Mouse (Mus musculus): ENCODE results near the gene Mta2. TPM values are rescaled to one million over a fixed set of nuclear protein-coding genes. Genes with fewer than 3 reads are reported as not detected.
"Not testable (repeated sequence)": the region's sequence is repeated elsewhere in the genome, so short reads cannot be mapped to it uniquely, and the experiment has no call there.

The Mta2 gene
- polyA plus RNA-seq, 1 experiment from 2014 or later: 63.2 TPM

DNA sequence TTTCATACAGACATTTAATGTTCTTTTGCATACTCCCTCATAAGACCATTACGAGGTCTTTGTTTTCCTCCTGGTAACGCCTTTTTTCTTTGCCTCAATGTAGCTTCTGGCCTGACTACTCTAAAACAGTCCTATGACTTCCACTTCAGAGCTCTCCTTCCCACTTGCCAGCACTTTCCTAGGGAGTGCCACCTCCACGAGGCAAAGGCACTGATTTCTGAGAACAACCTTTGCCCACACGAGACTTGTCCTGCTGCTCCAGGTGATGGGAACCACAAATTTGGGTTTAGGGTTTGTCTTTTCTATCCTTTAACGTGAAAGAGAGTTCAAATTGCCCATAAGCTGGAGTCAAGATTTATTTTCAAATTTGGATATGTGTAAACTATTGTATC is 24.5 kb downstream of the Mta2 start:
- Histone ChIP-seq H3K9me3 (ENCODE audit: control insufficient read depth, low read length) (no peaks in the 10 kb centered on the region), H3K9ac (ENCODE audit: low read length) (peak overlapping the region; percentile 52), H3K4me2 (ENCODE audit: low read depth, low read length, severe bottlenecking) (peak overlapping the region; percentile 64), H3K4me1 (replicated peaks; ENCODE audit: control insufficient read depth, insufficient read depth, low read length) (peaks cover 2% of the 10 kb centered on the region; the same call in 1 of the 2 replicates), H3K27me3 (ENCODE audit: control insufficient read depth, insufficient read depth, low read length) (no peaks in the 10 kb centered on the region), H3K27ac (ENCODE audit: low read depth, low read length) (peak overlapping the region; percentile 58), H3K4me3 (ENCODE audit: low read depth, low read length) (peak overlapping the region; percentile 84), H3K36me3 (ENCODE audit: control insufficient read depth, insufficient read depth, low read length) (peaks cover 30% of the 10 kb centered on the region; the same call in 1 of the 2 replicates)
- DNase-seq (ENCODE audit: low spot score) (no peak), ATAC-seq (replicated peaks; ENCODE audit: low FRiP score) (no peak)
- 43% methylated on average over 5 of the region's 5 CpGs for WGBS

GRCm38 (mm10) chr19:8966590-8967372 is 25.1 kb downstream of the Mta2 start, which contains the start of gene Eef1g:
TSS of gene Eef1g (plus strand) at chr19:8967041.
- peak within 1 kb of the TSS; percentile 84 for H3K4me3 ChIP-seq (ENCODE audit: low read depth, low read length)
- H3K27ac ChIP-seq (ENCODE audit: low read depth, low read length): peak within 1 kb of the TSS; percentile 60
- peak within 1 kb of the TSS; percentile 96 for H3K9ac ChIP-seq (ENCODE audit: low read length)
- ATAC-seq (replicated peaks; ENCODE audit: low FRiP score): peak; percentile 100
- H3K36me3 ChIP-seq (ENCODE audit: control insufficient read depth, insufficient read depth, low read length): peaks cover 32% of the 10 kb centered on the region; the same call in 1 of the 2 replicates
- peaks cover 2% of the 10 kb centered on the region; the same call in 1 of the 2 replicates for H3K4me1 ChIP-seq (replicated peaks; ENCODE audit: control insufficient read depth, insufficient read depth, low read length)
- DNase-seq (ENCODE audit: low spot score): peak; percentile 99
- H3K9me3 ChIP-seq (ENCODE audit: control insufficient read depth, low read length): no peaks in the 10 kb centered on the region
- H3K27me3 ChIP-seq (ENCODE audit: control insufficient read depth, insufficient read depth, low read length): no peaks in the 10 kb centered on the region
- peak within 1 kb of the TSS; percentile 64 for H3K4me2 ChIP-seq (ENCODE audit: low read depth, low read length, severe bottlenecking)
- 2% methylated on average over 52 of the region's 52 CpGs for WGBS

DNA sequence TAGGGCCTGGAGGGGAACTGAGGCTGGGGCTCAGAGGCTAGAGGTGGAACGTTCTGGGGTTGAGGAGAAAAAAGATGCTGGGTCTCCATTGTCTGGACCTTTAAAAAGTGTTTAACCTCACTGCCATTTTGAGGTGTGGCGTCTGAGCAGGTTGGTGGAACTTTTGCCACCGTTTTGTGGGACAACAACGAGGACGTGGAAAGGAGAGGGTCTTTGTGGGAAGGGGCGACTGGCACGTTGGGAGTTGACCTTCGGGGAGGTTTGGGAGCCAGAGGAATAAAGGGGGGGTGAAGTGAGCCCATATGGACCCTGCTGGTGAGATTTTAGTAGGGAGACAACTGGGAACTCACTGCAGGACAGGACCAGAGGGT is 25.7 kb downstream of the Mta2 start:
- H3K36me3 ChIP-seq (ENCODE audit: control insufficient read depth, insufficient read depth, low read length): peaks cover 35% of the 10 kb centered on the region; the same call in 1 of the 2 replicates
- peak overlapping the region; percentile 84 for H3K4me3 ChIP-seq (ENCODE audit: low read depth, low read length)
- peak overlapping the region; percentile 64 for H3K4me2 ChIP-seq (ENCODE audit: low read depth, low read length, severe bottlenecking)
- peak overlapping the region; percentile 96 for H3K9ac ChIP-seq (ENCODE audit: low read length)
- no peaks in the 10 kb centered on the region for H3K27me3 ChIP-seq (ENCODE audit: control insufficient read depth, insufficient read depth, low read length)
- H3K27ac ChIP-seq (ENCODE audit: low read depth, low read length): peak overlapping the region; percentile 60
- ATAC-seq (replicated peaks; ENCODE audit: low FRiP score) (peak; percentile 3; the same call in 1 of the 2 replicates), DNase-seq (ENCODE audit: low spot score) (no peak)
- no peaks in the 10 kb centered on the region for H3K9me3 ChIP-seq (ENCODE audit: control insufficient read depth, low read length)
- H3K4me1 ChIP-seq (replicated peaks; ENCODE audit: control insufficient read depth, insufficient read depth, low read length): peaks cover 2% of the 10 kb centered on the region; the same call in 1 of the 2 replicates
- 0% methylated on average over 8 of the region's 8 CpGs for WGBS

- Histone ChIP-seq H3K36me3 (ENCODE audit: control insufficient read depth, insufficient read depth, low read length) (peaks cover 30% of the 10 kb centered on the region; the same call in 1 of the 2 replicates), H3K9ac (ENCODE audit: low read length) (peak overlapping the region; percentile 96), H3K4me3 (ENCODE audit: low read depth, low read length) (peak overlapping the region; percentile 84), H3K4me2 (ENCODE audit: low read depth, low read length, severe bottlenecking) (peak overlapping the region; percentile 64), H3K9me3 (ENCODE audit: control insufficient read depth, low read length) (no peaks in the 10 kb centered on the region), H3K27me3 (ENCODE audit: control insufficient read depth, insufficient read depth, low read length) (no peaks in the 10 kb centered on the region), H3K27ac (ENCODE audit: low read depth, low read length) (peak overlapping the region; percentile 60; the same call in 1 of the 2 replicates), H3K4me1 (replicated peaks; ENCODE audit: control insufficient read depth, insufficient read depth, low read length) (peaks cover 2% of the 10 kb centered on the region; the same call in 1 of the 2 replicates)
- ATAC-seq (replicated peaks; ENCODE audit: low FRiP score) (no peak), DNase-seq (ENCODE audit: low spot score) (no peak)
- 9% methylated on average over 9 of the region's 9 CpGs for WGBS
Measured at GRCm38 (mm10) chr19:8967893-8968292, 26.2 kb downstream of the Mta2 start.

- H3K4me1 ChIP-seq (replicated peaks; ENCODE audit: control insufficient read depth, insufficient read depth, low read length); H3K27me3 ChIP-seq (ENCODE audit: control insufficient read depth, insufficient read depth, low read length); H3K9me3 ChIP-seq (ENCODE audit: control insufficient read depth, low read length); H3K27ac ChIP-seq (ENCODE audit: low read depth, low read length); H3K9ac ChIP-seq (ENCODE audit: low read length); ATAC-seq (replicated peaks; ENCODE audit: low FRiP score); H3K4me3 ChIP-seq (ENCODE audit: low read depth, low read length); DNase-seq (ENCODE audit: low spot score); H3K4me2 ChIP-seq (ENCODE audit: low read depth, low read length, severe bottlenecking): not testable (repeated sequence)
- WGBS: 91% methylated on average over 8 of the region's 8 CpGs
- peaks cover 44% of the 10 kb centered on the region; the same call in 1 of the 2 replicates for H3K36me3 ChIP-seq (ENCODE audit: control insufficient read depth, insufficient read depth, low read length)
Measured at GRCm38 (mm10) chr19:8972491-8972890, 30.8 kb downstream of the Mta2 start.

GRCm38 (mm10) chr19:8974638-8975037 is 33.0 kb downstream of the Mta2 start:
- DNase-seq (ENCODE audit: low spot score): no peak
- Histone ChIP-seq H3K9me3 (ENCODE audit: control insufficient read depth, low read length) (no peaks in the 10 kb centered on the region), H3K9ac (ENCODE audit: low read length) (no peak overlapping the region), H3K4me3 (ENCODE audit: low read depth, low read length) (no peak overlapping the region), H3K27me3 (ENCODE audit: control insufficient read depth, insufficient read depth, low read length) (no peaks in the 10 kb centered on the region), H3K4me1 (replicated peaks; ENCODE audit: control insufficient read depth, insufficient read depth, low read length) (no peaks in the 10 kb centered on the region), H3K4me2 (ENCODE audit: low read depth, low read length, severe bottlenecking) (no peak overlapping the region), H3K27ac (ENCODE audit: low read depth, low read length) (no peak overlapping the region), H3K36me3 (ENCODE audit: control insufficient read depth, insufficient read depth, low read length) (peaks cover 52% of the 10 kb centered on the region)
- WGBS: 88% methylated on average over 1 of the region's 1 CpGs
- no peak for ATAC-seq (replicated peaks; ENCODE audit: low FRiP score)

GRCm38 (mm10) chr19:8975491-8975890 is 33.8 kb downstream of the Mta2 start:
- Histone ChIP-seq H3K27me3 (ENCODE audit: control insufficient read depth, insufficient read depth, low read length) (no peaks in the 10 kb centered on the region), H3K9me3 (ENCODE audit: control insufficient read depth, low read length) (no peaks in the 10 kb centered on the region), H3K4me2 (ENCODE audit: low read depth, low read length, severe bottlenecking) (no peak overlapping the region), H3K36me3 (ENCODE audit: control insufficient read depth, insufficient read depth, low read length) (peaks cover 48% of the 10 kb centered on the region), H3K4me1 (replicated peaks; ENCODE audit: control insufficient read depth, insufficient read depth, low read length) (no peaks in the 10 kb centered on the region), H3K27ac (ENCODE audit: low read depth, low read length) (no peak overlapping the region), H3K4me3 (ENCODE audit: low read depth, low read length) (no peak overlapping the region), H3K9ac (ENCODE audit: low read length) (no peak overlapping the region)
- DNase-seq (ENCODE audit: low spot score) (no peak), ATAC-seq (replicated peaks; ENCODE audit: low FRiP score) (no peak)
- 92% methylated on average over 2 of the region's 2 CpGs for WGBS

GRCm38 (mm10) chr19:8976535-8976934 is 34.9 kb downstream of the Mta2 start:
- Histone ChIP-seq H3K27ac (ENCODE audit: low read depth, low read length) (no peak overlapping the region), H3K9ac (ENCODE audit: low read length) (no peak overlapping the region), H3K9me3 (ENCODE audit: control insufficient read depth, low read length) (no peaks in the 10 kb centered on the region), H3K27me3 (ENCODE audit: control insufficient read depth, insufficient read depth, low read length) (no peaks in the 10 kb centered on the region), H3K4me1 (replicated peaks; ENCODE audit: control insufficient read depth, insufficient read depth, low read length) (no peaks in the 10 kb centered on the region), H3K4me3 (ENCODE audit: low read depth, low read length) (no peak overlapping the region), H3K4me2 (ENCODE audit: low read depth, low read length, severe bottlenecking) (no peak overlapping the region), H3K36me3 (ENCODE audit: control insufficient read depth, insufficient read depth, low read length) (peaks cover 40% of the 10 kb centered on the region)
- WGBS: 43% methylated on average over 3 of the region's 3 CpGs
- ATAC-seq (replicated peaks; ENCODE audit: low FRiP score): peak; percentile 62
- no peak for DNase-seq (ENCODE audit: low spot score)

All from forebrain, embryonic 11.5 days (tissue).